Mouse (Mus musculus) neural tube, embryonic 10.5 days (tissue): ENCODE measurements around the gene Dera.

Experiments used
- DNase-seq: peaks from one replicate; pipeline ENCODE4 v3.0.0-alpha.2; 2017; ENCODE audit warnings: low spot score; ENCODE audit errors: extremely low spot score

The Dera gene

GRCm38 (mm10) chr6:137756310-137756709, 2.0 kb downstream of the Dera start:
- no peak for DNase-seq

- DNase-seq: no peak
Measured at GRCm38 (mm10) chr6:137757891-137758290, 3.5 kb downstream of the Dera start.

- DNase-seq: no peak
Measured at GRCm38 (mm10) chr6:137759681-137760080, 5.3 kb downstream of the Dera start.

- DNase-seq: no peak
Measured at GRCm38 (mm10) chr6:137760966-137761365, 6.6 kb downstream of the Dera start.

- DNase-seq: no peak
Measured at GRCm38 (mm10) chr6:137764572-137765210, 10.3 kb downstream of the Dera start.

GRCm38 (mm10) chr6:137766177-137766576, 11.8 kb downstream of the Dera start:
- DNase-seq: no peak

- no peak for DNase-seq
Measured at GRCm38 (mm10) chr6:137771621-137772250, 17.4 kb downstream of the Dera start.

- DNase-seq: no peak
Measured at GRCm38 (mm10) chr6:137772918-137773636, 18.7 kb downstream of the Dera start.

- no peak for DNase-seq
Measured at GRCm38 (mm10) chr6:137773637-137774028, 19.3 kb downstream of the Dera start.

GRCm38 (mm10) chr6:137774166-137774565, 19.8 kb downstream of the Dera start:
- DNase-seq: no peak

- no peak for DNase-seq
Measured at GRCm38 (mm10) chr6:137775159-137775558, 20.8 kb downstream of the Dera start.

GRCm38 (mm10) chr6:137776981-137777380, 22.6 kb downstream of the Dera start:
- no peak for DNase-seq

- DNase-seq: no peak
Measured at GRCm38 (mm10) chr6:137783899-137784637, 29.7 kb downstream of the Dera start.

GRCm38 (mm10) chr6:137788976-137789590, 34.7 kb downstream of the Dera start:
- no peak for DNase-seq

GRCm38 (mm10) chr6:137789658-137790057, 35.3 kb downstream of the Dera start:
- no peak for DNase-seq

- no peak for DNase-seq
Measured at GRCm38 (mm10) chr6:137795494-137795893, 41.1 kb downstream of the Dera start.

GRCm38 (mm10) chr6:137796596-137797567, 42.5 kb downstream of the Dera start:
- DNase-seq: no peak

GRCm38 (mm10) chr6:137799253-137799652, 44.9 kb downstream of the Dera start:
- DNase-seq: no peak

- DNase-seq: no peak
Measured at GRCm38 (mm10) chr6:137803456-137804005, 49.2 kb downstream of the Dera start.

GRCm38 (mm10) chr6:137804121-137804520, 49.8 kb downstream of the Dera start:
- no peak for DNase-seq
